In the genomic region with DNA sequence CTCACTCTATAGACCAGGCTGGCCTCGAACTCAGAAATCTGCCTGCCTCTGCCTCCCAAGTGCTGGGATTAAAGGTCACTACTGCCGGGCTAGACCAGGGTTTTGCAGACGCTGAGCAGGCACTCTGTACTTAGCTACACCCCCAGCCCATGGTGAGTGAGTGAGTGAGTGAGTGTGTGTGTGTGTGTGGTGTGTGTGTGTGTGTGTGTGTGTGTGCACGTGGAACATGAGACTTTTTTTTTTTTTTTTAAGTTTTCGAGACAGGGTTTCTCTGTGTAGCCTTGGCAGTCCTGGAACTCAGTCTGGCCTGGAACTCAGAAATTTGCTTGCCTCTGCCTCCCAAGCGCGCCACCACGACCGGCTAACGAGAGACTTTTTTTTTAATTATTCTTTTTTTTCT, we compare ENCODE assay signal across 8 mouse cellular contexts. TPM values are rescaled to one million over a fixed set of nuclear protein-coding genes. Genes with fewer than 3 reads are reported as not detected.
DNase-seq lines count a peak whose midpoint lies in the region; ATAC-seq and TF ChIP-seq lines count a peak whose summit lies in the region.

No protein-coding gene starts in this region.

- peak overlapping the region; percentile 84 for H3K9ac ChIP-seq in kidney, embryonic 16.5 days (replicated peaks; ENCODE audit: low read length)
- H3K9ac ChIP-seq in heart, embryonic 15.5 days, result peak overlapping the region; percentile 65; the same call in 1 of the 2 replicates
- no peak overlapping the region; the same call in 1 of the 2 replicates for H3K9ac ChIP-seq in liver, postnatal 0 days (replicated peaks)

- H3K9me3 ChIP-seq in kidney, embryonic 16.5 days (ENCODE audit: low read length), result no peaks in the 10 kb centered on the region
- H3K9me3 ChIP-seq in heart, embryonic 15.5 days (replicated peaks), result no peaks in the 10 kb centered on the region
- no peaks in the 10 kb centered on the region for H3K9me3 ChIP-seq in liver, postnatal 0 days (ENCODE audit: low read length)

- peak overlapping the region; percentile 81 for H3K4me2 ChIP-seq in kidney, embryonic 16.5 days (replicated peaks; ENCODE audit: low read depth, low read length)
- H3K4me2 ChIP-seq in heart, embryonic 15.5 days, result peak overlapping the region; percentile 84
- peak overlapping the region; percentile 80 for H3K4me2 ChIP-seq in liver, postnatal 0 days (ENCODE audit: low read depth, low read length)

- ATAC-seq in kidney, embryonic 16.5 days (ENCODE audit: low FRiP score, low TSS enrichment), result no peak
- ATAC-seq in heart, embryonic 15.5 days (replicated peaks; ENCODE audit: insufficient number of reproducible peaks, insufficient read depth, low FRiP score, low read depth), result no peak
- ATAC-seq in liver, postnatal 0 days, result no peak

- TF ChIP-seq CTCF in liver, postnatal 0 days (IDR thresholded peaks at IDR 0.05; ENCODE audit: low read depth), result no peak

- no peaks in the 10 kb centered on the region for H3K27me3 ChIP-seq in kidney, embryonic 16.5 days (ENCODE audit: insufficient read depth, low read length)
- H3K27me3 ChIP-seq in heart, embryonic 15.5 days, result no peaks in the 10 kb centered on the region
- H3K27me3 ChIP-seq in liver, postnatal 0 days (ENCODE audit: insufficient read depth, low read length), result no peaks in the 10 kb centered on the region

- peak overlapping the region; percentile 80 for H3K4me3 ChIP-seq in kidney, embryonic 16.5 days (ENCODE audit: low read length)
- peak overlapping the region; percentile 79; the same call in 1 of the 2 replicates for H3K4me3 ChIP-seq in heart, embryonic 15.5 days
- no peak overlapping the region for H3K4me3 ChIP-seq in liver, postnatal 0 days (ENCODE audit: low read depth, low read length)

- H3K36me3 ChIP-seq in kidney, embryonic 16.5 days (ENCODE audit: insufficient read depth, low read length), result peaks cover 13% of the 10 kb centered on the region
- H3K36me3 ChIP-seq in heart, embryonic 15.5 days, result peaks cover 5% of the 10 kb centered on the region; the same call in 1 of the 2 replicates
- peaks cover 14% of the 10 kb centered on the region for H3K36me3 ChIP-seq in liver, postnatal 0 days (replicated peaks; ENCODE audit: insufficient read depth, low read length)

- intact Hi-C loops in left cerebral cortex, postnatal 4 days (cut with DNase I), result no loop called here

- peak overlapping the region; percentile 100 for H3K27ac ChIP-seq in kidney, embryonic 16.5 days (ENCODE audit: low read length)
- H3K27ac ChIP-seq in heart, embryonic 15.5 days, result peak overlapping the region; percentile 98
- H3K27ac ChIP-seq in liver, postnatal 0 days (ENCODE audit: low read depth), result peak overlapping the region; percentile 100

- DNase-seq in kidney, adult 18-20 months, result no peak
- peak; percentile 20 for DNase-seq in T-cell, adult 2 months (ENCODE audit: low spot score)
- no peak for DNase-seq in liver, postnatal 0 days
- DNase-seq in left cerebral cortex, postnatal 4 days, result no peak
- no peak for DNase-seq in adrenal gland, postnatal 10 days
- DNase-seq in retina, postnatal 1 day, result no peak

- peaks cover 57% of the 10 kb centered on the region for H3K4me1 ChIP-seq in kidney, embryonic 16.5 days (ENCODE audit: insufficient read depth, low read length)
- peaks cover 53% of the 10 kb centered on the region for H3K4me1 ChIP-seq in heart, embryonic 15.5 days (replicated peaks)
- peaks cover 50% of the 10 kb centered on the region for H3K4me1 ChIP-seq in liver, postnatal 0 days (ENCODE audit: insufficient read depth)

- 74% methylated on average over 10 of the region's 10 CpGs for WGBS in kidney, embryonic 16.5 days
- 74% methylated on average over 10 of the region's 10 CpGs for WGBS in heart, embryonic 15.5 days
- WGBS in liver, postnatal 0 days (ENCODE audit: insufficient replicate concordance), result 52% methylated on average over 10 of the region's 10 CpGs

- no peak for TF ChIP-seq EP300 in liver, postnatal 0 days (IDR thresholded peaks at IDR 0.05; ENCODE audit: low read depth)

RNA-seq across cellular contexts. Expression of gene Plekhg2, which starts 2.2 kb away (rescaled TPM):
- 69.1 and 83.3 TPM in 2 replicates for polyA plus RNA-seq in kidney, embryonic 16.5 days (2015; fragmentation: Nextera tagmentation; extraction: Ambion mirVana)
- polyA plus RNA-seq in heart, embryonic 15.5 days (2015; fragmentation: Nextera tagmentation; extraction: Ambion mirVana), result 34.3 and 46.7 TPM in 2 replicates
- polyA plus RNA-seq in liver, postnatal 0 days (2015; fragmentation: Nextera tagmentation; extraction: Ambion mirVana), result 2.8 and 3.9 TPM in 2 replicates
- 10 to 100 TPM; 25.0 to 33.3 TPM for total RNA-seq in left cerebral cortex, postnatal 4 days (2021)
- 10 to 100 TPM; 27.9 to 37.0 TPM for total RNA-seq in adrenal gland, postnatal 10 days (2021)

RNA-seq across cellular contexts. Expression of gene Zfp36, which starts 5.4 kb away (rescaled TPM):
- 16.1 and 18.4 TPM in 2 replicates for polyA plus RNA-seq in kidney, embryonic 16.5 days (2015; fragmentation: Nextera tagmentation; extraction: Ambion mirVana)
- polyA plus RNA-seq in heart, embryonic 15.5 days (2015; fragmentation: Nextera tagmentation; extraction: Ambion mirVana), result 13.6 and 14.7 TPM in 2 replicates
- 13.5 and 21.1 TPM in 2 replicates for polyA plus RNA-seq in liver, postnatal 0 days (2015; fragmentation: Nextera tagmentation; extraction: Ambion mirVana)
- total RNA-seq in left cerebral cortex, postnatal 4 days (2021), result 1 to 10 TPM; 1.9 to 2.3 TPM
- total RNA-seq in adrenal gland, postnatal 10 days (2021), result 10 to 100 TPM; 11.4 to 27.2 TPM

RNA-seq across cellular contexts. Expression of gene Med29, which starts 17.9 kb away (rescaled TPM):
- 52.9 and 55.9 TPM in 2 replicates for polyA plus RNA-seq in kidney, embryonic 16.5 days (2015; fragmentation: Nextera tagmentation; extraction: Ambion mirVana)
- polyA plus RNA-seq in heart, embryonic 15.5 days (2015; fragmentation: Nextera tagmentation; extraction: Ambion mirVana), result 42.0 and 45.7 TPM in 2 replicates
- polyA plus RNA-seq in liver, postnatal 0 days (2015; fragmentation: Nextera tagmentation; extraction: Ambion mirVana), result 18.0 and 18.6 TPM in 2 replicates
- 10 to 100 TPM; 18.6 to 19.7 TPM for total RNA-seq in left cerebral cortex, postnatal 4 days (2021)
- 10 to 100 TPM; 19.8 to 25.9 TPM for total RNA-seq in adrenal gland, postnatal 10 days (2021)

RNA-seq across cellular contexts. Expression of gene Paf1, which starts 18.1 kb away (rescaled TPM):
- 97.4 and 108 TPM in 2 replicates for polyA plus RNA-seq in kidney, embryonic 16.5 days (2015; fragmentation: Nextera tagmentation; extraction: Ambion mirVana)
- 66.8 and 73.0 TPM in 2 replicates for polyA plus RNA-seq in heart, embryonic 15.5 days (2015; fragmentation: Nextera tagmentation; extraction: Ambion mirVana)
- polyA plus RNA-seq in liver, postnatal 0 days (2015; fragmentation: Nextera tagmentation; extraction: Ambion mirVana), result 16.9 and 21.1 TPM in 2 replicates
- total RNA-seq in left cerebral cortex, postnatal 4 days (2021), result 10 to 100 TPM; 77.7 to 86.8 TPM
- 10 to 100 TPM; 56.5 to 59.2 TPM for total RNA-seq in adrenal gland, postnatal 10 days (2021)

RNA-seq across cellular contexts. Expression of gene Rps16, which starts 24.2 kb away (rescaled TPM):
- 840 and 918 TPM in 2 replicates for polyA plus RNA-seq in kidney, embryonic 16.5 days (2015; fragmentation: Nextera tagmentation; extraction: Ambion mirVana)
- 534 and 573 TPM in 2 replicates for polyA plus RNA-seq in heart, embryonic 15.5 days (2015; fragmentation: Nextera tagmentation; extraction: Ambion mirVana)
- 653 and 673 TPM in 2 replicates for polyA plus RNA-seq in liver, postnatal 0 days (2015; fragmentation: Nextera tagmentation; extraction: Ambion mirVana)
- 100 to 1,000 TPM; 913 to 959 TPM for total RNA-seq in left cerebral cortex, postnatal 4 days (2021)
- total RNA-seq in adrenal gland, postnatal 10 days (2021), result 1,000 to 10,000 TPM; 1,220 to 1,241 TPM
